ENCODE assay signal across 1 mouse cellular context in genomic region chr3:153161676-153162075, GRCm38 (mm10).
TF ChIP-seq lines count a peak whose summit lies in the region.

No protein-coding gene starts in this region.

TF ChIP-seq in MEL, 35 proteins besides CTCF, POLR2A, EP300 and RAD21 (continued from another document):
- no peak for TF ChIP-seq HCFC1 (IDR thresholded peaks at IDR 0.05; ENCODE audit: low read depth, low read length)
- no peak for TF ChIP-seq GABPA (IDR thresholded peaks at IDR 0.05; ENCODE audit: low read depth, low read length)
- TF ChIP-seq CHD1 (IDR thresholded peaks at IDR 0.05; ENCODE audit: low read depth, low read length), result no peak
- no peak for TF ChIP-seq MEF2A (IDR thresholded peaks at IDR 0.05; ENCODE audit: extremely low read depth, insufficient replicate concordance, low read depth, low read length, poor library complexity, severe bottlenecking)
- TF ChIP-seq TBP (IDR thresholded peaks at IDR 0.05; ENCODE audit: low read depth, low read length), result no peak
- no peak for TF ChIP-seq NRF1 (IDR thresholded peaks at IDR 0.05; ENCODE audit: insufficient read depth, low read depth, low read length, poor library complexity, severe bottlenecking)
